Mouse (Mus musculus): ENCODE results near the gene Ifnb1.

Gene Ifnb1

GRCm38 (mm10) chr4:88496321-88497018 is 26.1 kb downstream of the Ifnb1 start:
- DNase-seq: no peak

GRCm38 (mm10) chr4:88489622-88490021 is 33.0 kb downstream of the Ifnb1 start:
- DNase-seq: no peak

- no peak for DNase-seq
These were observed 34.5 kb downstream of the Ifnb1 start for GRCm38 (mm10) chr4:88488107-88488506.

GRCm38 (mm10) chr4:88480130-88480529 is 42.4 kb downstream of the Ifnb1 start:
- no peak for DNase-seq

- DNase-seq: no peak
These were observed 43.8 kb downstream of the Ifnb1 start for GRCm38 (mm10) chr4:88478809-88479186.

GRCm38 (mm10) chr4:88478177-88478808 is 44.3 kb downstream of the Ifnb1 start:
- no peak for DNase-seq

- no peak for DNase-seq
These were observed 45.9 kb downstream of the Ifnb1 start for GRCm38 (mm10) chr4:88476511-88477210.

GRCm38 (mm10) chr4:88476084-88476483 is 46.5 kb downstream of the Ifnb1 start:
- DNase-seq: no peak
